Mouse (Mus musculus): ENCODE measurements around the gene Ints3.

Ints3 gene

GRCm38 (mm10) chr3:90433381-90434020 is at the start of gene Ints3:
Gene Ints3 (minus strand): TSS chr3:90433622.
- peak; percentile 100 for DNase-seq (ENCODE audit: low spot score in 2 of 2)

DNA sequence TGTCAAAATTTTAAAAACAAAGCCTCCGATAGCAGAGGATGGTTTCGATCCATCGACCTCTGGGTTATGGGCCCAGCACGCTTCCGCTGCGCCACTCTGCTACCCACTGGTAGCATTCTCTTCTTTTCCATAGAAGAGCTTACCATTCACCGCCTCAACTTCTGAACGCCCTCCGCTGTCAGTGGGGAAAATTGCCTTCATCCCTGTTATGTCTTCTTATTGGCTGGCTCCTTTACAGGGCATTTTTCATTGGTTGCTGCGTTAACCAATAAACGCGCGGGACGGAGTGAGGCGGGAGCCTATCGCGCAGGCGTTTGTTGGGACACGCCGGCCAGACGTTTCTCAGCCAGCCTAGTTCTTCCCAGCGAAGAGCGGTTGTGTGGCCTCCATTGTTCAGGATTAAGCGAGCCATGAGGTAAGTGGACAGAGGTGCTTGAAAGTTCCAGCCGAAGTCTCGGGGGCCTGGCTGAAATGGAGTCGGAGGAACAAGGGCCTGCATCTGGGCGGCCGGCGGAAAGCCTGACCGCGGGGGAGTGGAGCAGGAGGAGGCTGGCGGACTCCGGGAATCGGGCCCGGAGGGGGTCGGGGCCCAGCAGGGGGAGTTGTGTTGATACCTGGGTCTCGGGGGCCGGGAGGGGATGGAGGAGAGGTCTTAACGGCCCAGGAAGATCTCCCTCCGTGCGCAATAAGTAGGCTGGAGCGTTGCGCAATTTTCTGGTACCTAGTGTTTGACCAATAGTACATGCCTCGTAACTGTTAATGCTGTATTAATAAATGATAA is 42.6 kb upstream of the Ints3 start, which contains the start of gene Ilf2:
Gene Ilf2, plus strand, starts transcription at position 296 of the 781 bp plus-strand sequence.
- DNase-seq (ENCODE audit: low spot score in 2 of 2), result peak; percentile 83 to 93

GRCm38 (mm10) chr3:90475151-90475830 is 41.9 kb upstream of the Ints3 start:
- DNase-seq (ENCODE audit: low spot score in 2 of 2), result no peak

DNA sequence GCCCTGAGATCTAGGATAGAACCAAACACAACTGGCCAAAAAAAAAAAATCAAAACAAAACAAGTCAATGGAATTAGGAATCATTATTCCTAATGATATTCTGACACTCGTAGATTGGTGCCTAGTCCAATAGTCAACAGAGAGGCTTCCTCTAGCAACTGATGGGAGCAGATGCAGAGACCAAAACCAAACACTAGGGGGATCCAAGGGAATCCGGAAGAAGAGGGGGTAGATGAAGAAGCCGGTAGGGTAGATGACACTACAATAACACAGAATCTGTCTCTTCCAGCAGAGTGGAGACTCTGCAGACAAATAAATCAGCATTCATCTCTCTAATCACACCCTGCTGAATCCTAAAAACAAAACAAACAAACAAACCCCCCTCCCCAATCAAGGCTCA is 38.8 kb upstream of the Ints3 start:
- DNase-seq (ENCODE audit: low spot score in 2 of 2), result no peak

- no peak for DNase-seq (ENCODE audit: low spot score in 2 of 2)
Observed at GRCm38 (mm10) chr3:90467618-90468300, 34.3 kb upstream of the Ints3 start.

- DNase-seq (ENCODE audit: low spot score in 2 of 2), result peak; percentile 25 to 54
Observed at GRCm38 (mm10) chr3:90466311-90466766, 32.9 kb upstream of the Ints3 start.

GRCm38 (mm10) chr3:90465686-90466310 is 32.4 kb upstream of the Ints3 start, which contains the start of gene Npr1:
Gene Npr1 (minus strand): TSS chr3:90465866.
- DNase-seq (ENCODE audit: low spot score in 2 of 2), result peak; percentile 31

- peak; percentile 15 to 49 for DNase-seq (ENCODE audit: low spot score in 2 of 2)
Observed at GRCm38 (mm10) chr3:90465081-90465685, 31.8 kb upstream of the Ints3 start.

DNA sequence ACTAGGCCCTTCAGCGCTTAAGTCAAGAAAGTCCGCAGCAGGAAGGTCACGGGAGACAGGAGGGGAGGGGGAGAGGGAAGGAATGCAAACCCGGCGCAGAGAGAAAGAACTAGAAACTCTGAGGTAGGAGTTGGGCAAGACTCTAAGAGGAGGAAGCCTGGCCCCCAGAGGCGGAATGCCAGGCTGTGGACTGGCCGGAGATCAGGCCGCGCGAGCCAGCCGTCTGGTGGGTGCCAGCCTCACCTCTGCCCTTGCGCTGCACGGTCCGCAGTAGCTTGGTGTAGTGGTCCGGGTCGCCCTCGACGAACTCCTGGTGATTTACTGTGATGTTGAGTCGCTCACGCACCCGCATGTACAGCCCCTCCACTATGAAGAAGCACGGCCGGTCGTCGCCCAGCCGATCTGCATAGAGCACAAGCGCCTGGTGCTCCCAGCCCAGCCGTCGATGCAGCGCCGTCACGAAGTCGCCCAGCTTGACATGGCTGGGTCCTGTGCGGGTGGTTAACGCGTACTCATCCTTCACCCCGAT is 31.2 kb upstream of the Ints3 start:
- peak in 1 of 2 experiments; percentile 25 for DNase-seq (ENCODE audit: low spot score in 2 of 2)

DNA sequence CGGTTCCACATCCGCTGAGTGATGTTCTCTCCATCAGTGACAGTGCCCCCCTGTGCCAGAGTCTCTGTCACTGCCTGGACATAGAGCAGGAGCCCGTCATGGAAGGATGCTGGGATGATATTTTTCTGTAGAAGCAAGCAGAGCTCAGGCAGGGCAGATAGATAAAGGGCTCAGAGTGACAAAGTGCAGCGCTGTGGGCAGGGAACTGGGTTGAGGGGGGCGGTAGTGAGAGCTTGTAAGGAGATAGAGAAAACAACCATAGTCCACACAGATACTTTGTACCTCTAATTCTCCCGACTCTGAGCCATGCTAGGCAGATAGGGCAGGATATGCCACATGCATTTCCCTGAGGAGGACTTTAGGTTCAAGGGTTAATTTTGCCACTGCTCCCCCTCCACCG is 29.2 kb upstream of the Ints3 start:
- DNase-seq (ENCODE audit: low spot score in 2 of 2), result no peak

- no peak for DNase-seq (ENCODE audit: low spot score in 2 of 2)
Observed at GRCm38 (mm10) chr3:90461935-90462334, 28.5 kb upstream of the Ints3 start.

DNA sequence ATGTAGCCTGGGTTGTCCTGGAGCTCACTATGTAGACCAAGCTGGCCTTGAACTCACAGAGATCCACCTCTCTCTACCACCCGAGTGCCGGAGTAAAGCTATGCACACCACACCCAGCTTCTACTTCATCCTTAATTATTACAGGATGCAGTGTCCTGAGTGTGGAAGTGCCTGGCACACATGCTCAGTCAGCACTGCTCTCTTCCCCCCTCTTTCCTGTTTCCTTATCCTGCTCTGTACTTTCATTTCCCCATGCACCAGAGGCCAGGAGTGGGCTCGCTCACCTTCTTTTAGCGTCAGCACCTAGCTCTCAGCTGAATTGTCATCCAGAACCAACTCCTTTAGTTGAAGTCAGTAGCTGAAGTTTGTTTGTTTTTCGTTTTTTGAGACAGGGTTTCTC is 26.9 kb upstream of the Ints3 start:
- no peak for DNase-seq (ENCODE audit: low spot score in 2 of 2)

DNA sequence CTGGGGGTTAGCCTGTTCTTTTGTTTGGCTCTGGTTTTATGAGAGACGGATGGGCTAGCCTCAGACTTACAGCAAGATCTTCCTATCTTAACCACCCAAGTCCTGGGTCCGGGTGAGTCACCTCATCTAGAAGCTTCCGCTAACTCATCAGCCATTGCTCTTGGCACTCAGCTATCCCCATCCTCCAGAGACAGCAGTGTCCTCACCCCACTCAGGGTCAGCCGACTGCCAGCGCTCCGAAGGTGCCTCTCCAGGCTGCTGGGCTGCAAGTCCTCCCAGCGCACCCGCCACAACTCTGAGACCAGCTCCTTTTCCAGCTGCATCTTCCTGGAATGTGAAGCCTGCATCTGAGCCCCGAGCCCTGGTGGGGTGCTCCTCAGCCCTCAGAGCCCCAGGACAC is 26.3 kb upstream of the Ints3 start:
- no peak for DNase-seq (ENCODE audit: low spot score in 2 of 2)

DNA sequence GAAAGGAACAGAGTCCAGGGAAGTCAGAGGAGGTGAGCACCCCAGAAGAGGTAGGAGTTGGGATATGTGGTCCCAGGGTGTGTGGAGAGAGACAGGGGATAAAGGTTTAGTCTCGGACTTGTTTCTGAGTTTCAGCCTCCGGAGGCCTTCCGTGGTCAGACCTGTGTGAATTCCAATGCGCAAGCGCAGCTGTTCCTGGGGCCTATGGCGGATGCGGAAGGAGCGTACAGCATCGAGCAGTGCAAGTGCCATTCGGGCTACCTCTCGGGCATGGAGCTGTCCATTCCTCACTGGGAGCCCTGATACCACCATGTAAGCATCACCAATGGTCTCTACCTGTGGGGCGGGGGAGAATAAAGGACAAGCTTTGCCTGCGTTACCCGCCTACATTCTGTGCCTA is 21.5 kb upstream of the Ints3 start:
- DNase-seq (ENCODE audit: low spot score in 2 of 2), result no peak

GRCm38 (mm10) chr3:90451396-90452095 is 18.1 kb upstream of the Ints3 start:
- DNase-seq (ENCODE audit: low spot score in 2 of 2), result no peak

- DNase-seq (ENCODE audit: low spot score in 2 of 2), result no peak
Observed at GRCm38 (mm10) chr3:90450874-90451273, 17.5 kb upstream of the Ints3 start.

DNA sequence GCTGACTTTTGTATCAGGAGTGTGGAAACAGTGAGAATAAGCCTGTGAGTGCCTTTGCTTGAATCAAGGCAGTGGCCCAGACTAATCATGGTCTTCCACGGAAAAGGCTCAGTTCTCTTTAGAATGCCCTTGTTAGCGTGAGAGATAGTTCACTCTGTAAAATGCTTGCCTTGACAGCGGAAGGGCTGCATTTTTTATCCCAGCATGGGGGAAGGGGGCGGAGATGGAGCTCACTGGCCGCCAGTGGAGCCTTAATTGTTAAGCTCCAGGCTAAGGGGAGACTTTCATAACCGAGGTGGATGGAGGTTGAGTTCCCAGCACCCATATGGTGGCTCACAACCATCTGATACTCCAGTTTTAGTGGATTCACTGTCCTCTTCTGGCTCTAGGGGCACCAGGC is 15.2 kb upstream of the Ints3 start:
- DNase-seq (ENCODE audit: low spot score in 2 of 2), result no peak

DNA sequence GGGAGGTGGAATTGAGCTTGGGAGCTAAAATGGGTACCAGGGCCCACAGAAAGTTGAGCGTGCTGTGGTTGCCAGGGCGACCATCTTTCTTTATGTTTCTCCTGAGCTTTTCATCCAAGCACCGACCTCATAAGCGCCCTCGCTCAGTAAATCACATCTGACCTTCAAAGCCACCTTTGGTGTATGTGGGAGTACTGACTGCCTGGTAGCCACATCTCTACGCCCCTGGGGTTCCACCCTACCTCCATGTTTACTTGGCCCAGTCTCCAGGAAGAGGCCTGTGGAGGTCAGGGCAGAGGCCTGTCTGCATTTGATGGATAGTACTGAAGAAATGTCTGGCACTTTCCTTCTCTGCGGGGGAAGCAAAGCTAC is 13.7 kb upstream of the Ints3 start:
- DNase-seq (ENCODE audit: low spot score in 2 of 2), result no peak

- peak; percentile 43 to 83 for DNase-seq (ENCODE audit: low spot score in 2 of 2)
Observed at GRCm38 (mm10) chr3:90446389-90447122, 13.1 kb upstream of the Ints3 start.

Measured in urinary bladder, adult 18-20 months (tissue).